Mouse (Mus musculus) gonadal fat pad, adult 2 months (tissue): Measurements from ENCODE around the gene Ssbp3. TPM values are rescaled to one million over a fixed set of nuclear protein-coding genes. Genes with fewer than 3 reads are reported as not detected.

Source experiments
- DNase-seq: peaks from one replicate; pipeline ENCODE4 v3.0.0-alpha.2; 2012; ENCODE audit warnings: low read depth
- polyA plus RNA-seq: library from polyadenylated mRNA; depleted of rRNA; stranded (reverse); fragments of >200 nt; gene quantifications from 2 replicates; pipeline ENCODE4 v1.2.3, GENCODE M21; 2012

Gene Ssbp3
- polyA plus RNA-seq, 1 experiment: 21.8 TPM

DNA sequence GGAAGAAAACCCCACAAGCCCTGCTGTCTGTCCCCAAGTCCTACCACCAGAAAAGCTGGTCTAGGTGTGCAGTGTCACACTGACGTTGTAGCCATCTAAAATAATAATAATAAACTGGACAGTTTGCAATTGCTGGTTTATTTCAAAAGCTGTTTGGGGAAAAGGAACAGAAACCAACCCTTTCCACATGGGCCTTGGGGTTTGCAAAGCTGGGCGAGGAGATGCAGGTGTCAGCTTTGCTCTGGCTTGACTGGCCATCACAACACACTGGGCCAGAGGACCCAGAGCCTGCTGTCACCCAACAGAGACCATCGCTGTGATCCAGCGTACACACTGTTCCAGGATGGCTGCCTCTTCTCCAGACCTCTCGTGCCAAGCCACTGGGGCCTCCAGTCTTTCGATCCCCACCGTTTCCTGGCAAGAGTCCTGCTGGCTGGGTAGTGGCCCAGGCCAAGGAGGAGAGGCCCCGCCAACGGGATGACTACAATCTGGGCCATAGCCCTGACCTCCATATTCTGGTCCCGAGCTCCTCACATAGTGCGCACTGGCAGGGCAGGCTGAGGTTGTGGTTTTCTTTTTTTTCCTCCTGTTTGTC lies 138.2 kb downstream of the Ssbp3 start:
- DNase-seq: no peak

- no peak for DNase-seq
Measured at GRCm38 (mm10) chr4:107051889-107052288, 141.4 kb downstream of the Ssbp3 start.

- DNase-seq: no peak
Measured at GRCm38 (mm10) chr4:107052962-107053553, 142.6 kb downstream of the Ssbp3 start.

DNA sequence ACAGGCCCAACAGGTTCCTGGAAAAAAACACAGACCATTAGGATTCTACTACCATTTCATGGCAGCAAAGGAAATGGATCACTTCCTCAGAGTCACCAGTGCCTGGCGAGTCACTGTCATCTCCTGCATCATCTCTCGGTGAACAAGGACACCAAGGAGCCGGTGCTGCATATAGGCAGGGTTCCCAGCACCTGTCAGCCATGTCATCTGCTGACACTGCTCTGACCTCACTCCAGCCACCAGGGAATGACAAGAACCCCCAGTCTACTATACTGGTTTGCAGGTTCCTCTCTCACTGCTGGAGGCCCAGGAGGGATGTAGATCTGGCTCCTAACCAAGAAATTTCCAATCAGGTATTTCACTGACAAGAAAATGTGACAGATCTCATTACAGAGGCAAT lies 145.6 kb downstream of the Ssbp3 start:
- DNase-seq: no peak

GRCm38 (mm10) chr4:107058346-107058745 lies 147.8 kb downstream of the Ssbp3 start:
- no peak for DNase-seq

DNA sequence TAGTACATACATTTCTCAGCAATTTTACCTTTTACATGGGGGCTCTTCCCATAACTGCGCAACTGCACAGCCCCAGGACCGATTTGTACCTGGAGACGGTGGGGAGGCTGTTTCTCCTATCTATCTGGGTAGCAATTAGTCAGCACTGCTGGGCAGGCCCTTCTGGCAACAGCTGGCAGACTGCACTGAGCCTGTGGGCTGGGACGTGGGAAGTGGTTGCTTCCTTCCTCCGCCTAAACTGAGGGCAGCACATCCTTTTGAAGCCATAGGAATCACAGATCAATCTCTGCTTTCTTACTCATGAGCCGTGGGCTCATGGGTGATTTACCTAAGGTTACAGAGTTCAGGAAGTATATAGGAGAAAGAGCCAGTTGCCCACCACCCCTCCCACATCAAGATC lies 148.3 kb downstream of the Ssbp3 start:
- no peak for DNase-seq

DNA sequence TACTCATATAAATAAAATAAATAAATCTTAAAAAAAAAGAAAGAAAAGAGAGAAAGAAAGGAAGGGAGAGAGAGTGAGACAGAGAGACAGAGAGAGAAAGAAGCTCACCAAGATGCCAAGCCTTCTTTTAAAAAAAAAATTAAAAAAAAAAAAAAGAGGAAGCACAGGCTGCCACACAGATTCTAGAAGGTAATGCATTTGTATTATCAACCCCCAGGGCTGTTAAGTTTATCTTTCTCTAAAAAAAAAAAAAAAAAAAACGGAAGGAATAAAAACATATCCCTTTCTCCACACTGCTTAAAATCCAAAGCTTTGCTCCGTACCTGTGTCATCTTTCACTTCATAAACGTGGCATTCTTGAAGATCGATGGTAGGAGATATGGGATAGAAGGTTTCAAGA lies 151.1 kb downstream of the Ssbp3 start:
- no peak for DNase-seq

DNA sequence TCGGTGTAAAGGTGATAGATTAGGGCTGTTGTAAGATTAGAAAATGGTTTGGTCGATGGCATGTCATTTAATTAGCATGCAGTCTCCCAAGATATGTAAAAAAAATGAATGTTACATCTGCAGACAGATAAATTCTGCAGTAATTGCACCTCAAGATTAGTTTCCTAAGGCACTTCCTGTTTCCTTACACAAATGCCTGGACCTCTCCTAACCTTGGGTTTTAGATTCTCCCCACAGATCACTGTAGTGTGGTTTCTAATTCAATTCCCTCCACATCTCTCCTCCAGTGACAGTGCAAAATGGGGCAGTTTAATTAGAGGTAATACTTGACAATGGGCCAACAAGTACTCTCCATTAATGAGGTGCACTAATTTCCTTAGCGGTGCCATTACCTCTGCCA lies 152.7 kb downstream of the Ssbp3 start:
- DNase-seq: no peak

- DNase-seq: no peak
Measured at GRCm38 (mm10) chr4:107064394-107065098, 154.0 kb downstream of the Ssbp3 start.

DNA sequence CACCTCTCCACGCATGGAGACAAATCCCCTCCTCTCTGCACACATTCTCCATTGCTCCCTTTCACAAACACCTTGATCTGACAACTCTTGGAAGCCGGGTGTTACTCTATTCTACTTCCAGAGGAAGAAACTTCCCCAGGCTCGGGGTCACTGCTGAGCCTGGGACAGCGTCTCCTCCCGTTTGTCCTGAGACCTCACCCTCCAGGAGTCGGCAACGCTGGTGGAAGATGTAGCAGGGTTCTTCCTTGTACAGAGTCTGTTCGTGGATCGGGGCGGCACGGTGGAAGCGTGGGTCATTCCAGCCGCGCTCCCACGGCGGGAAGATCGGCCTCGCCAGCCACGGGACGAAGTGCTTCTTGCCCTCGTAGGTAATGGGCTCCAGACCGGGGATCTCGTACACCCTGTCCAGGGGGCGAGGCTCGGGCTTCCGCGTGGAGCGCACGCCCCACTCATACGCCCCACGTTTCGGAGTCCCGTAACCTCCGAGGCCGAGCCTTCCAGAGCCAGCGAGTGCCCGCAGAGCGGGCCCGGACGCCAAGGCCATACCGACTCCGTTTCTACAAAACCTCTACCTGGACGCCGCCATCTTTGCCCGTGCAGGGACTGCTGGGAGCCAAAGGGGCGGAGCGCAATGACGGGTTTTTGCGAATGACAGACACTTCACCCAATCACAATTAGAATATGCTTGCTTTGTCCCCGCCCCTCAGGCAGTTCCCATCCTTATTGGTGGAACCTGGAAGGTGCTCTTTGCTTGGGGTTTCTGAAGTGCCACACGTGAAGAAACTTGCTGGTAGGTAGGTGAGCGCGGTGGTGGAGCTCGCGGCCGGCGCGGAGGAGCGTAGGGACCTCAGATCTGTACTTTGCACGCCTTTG lies 156.0 kb downstream of the Ssbp3 start, which contains the start of the genes Mrpl37 and Cyb5rl:
TSS of gene Mrpl37 (minus strand) at position 617 of the 873 bp plus-strand sequence.
TSS of gene Cyb5rl (plus strand) at position 737 of the 873 bp plus-strand sequence.
- DNase-seq: peak; percentile 75

- no peak for DNase-seq
Measured at GRCm38 (mm10) chr4:107067151-107067840, 156.8 kb downstream of the Ssbp3 start.

DNA sequence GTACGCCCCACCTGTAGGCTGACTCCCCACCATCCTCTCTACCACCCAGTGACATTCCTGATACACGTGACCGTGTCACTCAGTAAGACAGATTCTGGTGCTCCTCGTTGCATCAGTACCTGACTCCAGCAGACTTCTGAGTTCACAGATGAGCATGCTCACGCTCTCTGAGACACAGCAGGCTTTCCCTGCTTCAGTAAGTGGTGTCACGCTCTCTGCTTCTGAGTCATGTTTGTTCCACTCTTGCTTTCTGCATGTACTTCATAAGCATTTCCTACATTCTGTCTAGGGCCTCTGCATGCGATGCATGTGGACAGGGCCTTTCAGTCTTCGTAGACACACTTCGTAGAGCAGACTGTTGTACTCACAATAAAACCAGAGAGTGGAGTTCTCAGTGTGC lies 161.8 kb downstream of the Ssbp3 start:
- no peak for DNase-seq

DNA sequence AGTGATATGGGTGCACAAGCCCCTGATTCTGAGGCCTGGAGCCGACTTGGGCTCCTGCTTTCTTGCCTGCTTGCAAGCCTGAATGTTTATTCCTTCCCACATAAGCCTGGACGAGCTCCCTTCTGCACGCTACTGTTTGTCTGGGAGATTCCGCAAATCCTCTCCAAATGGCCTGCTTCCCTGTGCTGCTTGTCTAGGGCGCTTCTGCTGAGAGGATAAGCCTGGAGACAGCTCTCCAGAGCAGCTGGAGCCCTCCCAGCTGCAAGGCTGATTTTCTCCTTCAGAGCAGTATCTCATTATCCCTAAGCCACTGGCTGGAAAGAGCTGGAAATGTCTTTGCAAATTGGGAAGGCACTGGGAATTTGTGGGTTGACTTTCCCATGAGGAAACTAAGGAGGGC lies 165.0 kb downstream of the Ssbp3 start:
- DNase-seq: no peak

DNA sequence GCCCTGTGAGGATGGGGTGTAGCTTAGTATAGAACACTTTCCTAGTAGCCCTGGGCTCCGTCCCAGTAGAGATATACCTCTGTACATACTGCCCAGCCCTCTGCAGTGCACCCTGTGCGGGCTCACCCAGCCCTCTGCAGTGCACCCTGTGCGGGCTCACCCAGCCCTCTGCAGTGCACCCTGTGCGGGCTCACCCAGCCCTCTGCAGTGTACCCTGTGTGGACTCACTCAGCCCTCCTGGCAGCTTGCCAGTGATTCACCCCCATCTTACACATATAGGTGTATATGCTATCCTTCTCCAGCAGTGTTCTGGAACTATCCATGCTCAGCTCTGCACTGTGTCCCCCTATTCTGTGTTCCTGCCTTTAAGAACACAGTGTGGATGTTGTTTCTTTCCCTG lies 168.4 kb downstream of the Ssbp3 start:
- DNase-seq: no peak

DNA sequence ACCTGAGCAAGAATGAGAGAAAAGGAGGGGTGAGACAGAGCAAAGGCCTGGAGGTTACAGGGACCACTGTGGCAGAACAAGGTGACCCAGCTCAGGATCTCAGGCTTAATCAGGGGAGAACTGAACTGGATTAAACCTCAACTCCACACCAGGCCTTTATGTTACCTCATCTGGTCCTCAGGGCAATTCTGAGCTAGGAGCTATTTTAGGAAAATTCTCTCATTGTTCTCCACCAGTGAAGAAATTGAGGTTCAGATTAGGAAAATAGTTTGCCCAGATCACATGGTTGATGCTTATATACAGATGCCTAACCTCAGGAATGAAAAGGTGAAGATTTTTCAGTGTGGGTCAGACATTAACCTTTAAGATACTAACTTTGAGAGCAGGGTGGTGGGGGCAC lies 169.2 kb downstream of the Ssbp3 start:
- DNase-seq: no peak

DNA sequence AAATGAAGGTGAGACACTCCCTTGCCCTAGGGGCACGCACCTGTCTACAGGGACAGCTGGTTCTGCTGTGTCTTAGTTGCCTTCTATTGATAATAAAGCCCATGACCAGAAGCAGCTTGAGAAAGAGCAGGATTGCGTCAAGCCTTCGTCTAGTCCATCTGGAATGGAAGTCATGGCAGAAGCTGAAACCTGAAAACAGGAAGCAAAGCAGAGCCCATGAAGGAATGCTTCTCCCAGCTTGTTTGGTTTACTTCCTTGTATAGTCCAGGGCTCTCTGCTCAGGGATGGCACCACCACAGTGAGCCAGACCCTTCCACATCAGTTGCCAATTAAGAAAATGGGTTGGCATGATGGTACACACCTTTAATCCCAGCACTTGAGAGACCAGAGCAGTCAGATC lies 171.7 kb downstream of the Ssbp3 start:
- peak; percentile 56 for DNase-seq

GRCm38 (mm10) chr4:107083126-107083525 lies 172.6 kb downstream of the Ssbp3 start:
- DNase-seq: no peak

DNA sequence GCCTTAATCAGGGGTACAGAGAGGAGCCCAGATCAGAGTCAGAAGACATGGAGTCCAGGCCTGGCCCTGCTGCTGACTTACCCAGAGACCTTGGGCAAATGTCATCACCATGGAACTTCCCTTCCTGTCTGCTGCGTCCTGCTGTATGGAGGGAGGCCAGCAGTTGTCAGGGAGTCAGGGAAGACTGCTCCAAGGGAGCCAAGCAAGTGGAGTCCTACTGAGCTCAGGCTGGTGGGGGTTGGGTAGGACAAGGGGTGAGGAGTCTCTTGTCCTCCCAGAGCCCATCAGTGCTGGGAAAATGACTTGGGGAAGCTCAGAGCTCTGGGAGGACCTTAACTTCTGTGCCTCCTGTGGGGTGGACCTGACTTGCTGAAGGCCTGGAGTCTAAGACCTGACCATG lies 173.8 kb downstream of the Ssbp3 start:
- no peak for DNase-seq

- no peak for DNase-seq
Measured at GRCm38 (mm10) chr4:107084858-107085257, 174.4 kb downstream of the Ssbp3 start.

DNA sequence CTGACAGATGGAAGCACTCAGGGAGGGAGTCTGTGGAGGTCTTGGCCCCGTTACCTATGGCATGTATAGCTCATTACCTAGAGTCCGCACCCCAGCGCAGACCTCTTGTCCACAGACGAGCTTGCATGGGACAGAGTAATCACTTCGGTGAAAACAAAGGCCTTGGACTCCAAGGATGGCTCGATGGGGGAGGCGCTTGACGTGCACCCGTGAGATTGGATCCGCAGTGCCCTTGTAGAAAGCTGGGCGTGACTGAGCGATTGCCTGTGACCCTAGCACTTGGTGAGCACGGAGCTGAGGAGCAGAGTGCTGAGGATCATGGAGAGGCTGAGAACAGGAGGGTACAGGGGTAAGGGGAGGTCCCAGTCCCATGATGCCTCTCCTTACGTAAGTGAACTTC lies 181.2 kb downstream of the Ssbp3 start:
- DNase-seq: no peak

- DNase-seq: no peak
Measured at GRCm38 (mm10) chr4:107094484-107095187, 184.1 kb downstream of the Ssbp3 start.
